Mouse (Mus musculus) cerebellum, adult 18-20 months (tissue): ENCODE results near the gene Slc39a8.

Experiments used
- DNase-seq, 2 experiments: peaks; one replicate each; pipeline ENCODE4 v3.0.0; 2021

Gene Slc39a8

DNA sequence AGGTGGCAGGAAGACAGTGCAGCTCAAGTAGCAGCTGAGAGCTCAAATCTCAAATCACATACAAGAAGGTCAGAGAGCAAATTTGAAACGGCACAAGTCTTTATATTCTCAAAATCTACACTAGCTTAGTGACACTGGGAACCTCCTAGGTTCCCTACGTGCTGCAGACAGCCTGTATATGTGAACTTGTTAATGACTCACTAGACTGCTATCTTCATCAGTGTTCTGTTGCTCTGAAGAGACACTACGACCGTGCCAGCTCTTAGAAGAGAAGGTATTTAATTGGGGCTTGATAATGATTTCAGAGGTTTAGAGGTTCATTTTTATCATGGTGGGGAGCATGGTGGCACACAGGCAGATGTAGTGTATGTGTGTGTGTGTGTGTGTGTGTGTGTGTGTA is 94.2 kb downstream of the Slc39a8 start:
- no peak for DNase-seq

- no peak for DNase-seq
Observed at GRCm38 (mm10) chr3:135926729-135927128, 101.7 kb downstream of the Slc39a8 start.

GRCm38 (mm10) chr3:135928184-135928583 is 103.1 kb downstream of the Slc39a8 start:
- no peak for DNase-seq

- DNase-seq = no peak
Observed at GRCm38 (mm10) chr3:135937455-135937854, 112.4 kb downstream of the Slc39a8 start.
